ENCODE assay signal across 8 mouse cellular contexts in the genomic region with DNA sequence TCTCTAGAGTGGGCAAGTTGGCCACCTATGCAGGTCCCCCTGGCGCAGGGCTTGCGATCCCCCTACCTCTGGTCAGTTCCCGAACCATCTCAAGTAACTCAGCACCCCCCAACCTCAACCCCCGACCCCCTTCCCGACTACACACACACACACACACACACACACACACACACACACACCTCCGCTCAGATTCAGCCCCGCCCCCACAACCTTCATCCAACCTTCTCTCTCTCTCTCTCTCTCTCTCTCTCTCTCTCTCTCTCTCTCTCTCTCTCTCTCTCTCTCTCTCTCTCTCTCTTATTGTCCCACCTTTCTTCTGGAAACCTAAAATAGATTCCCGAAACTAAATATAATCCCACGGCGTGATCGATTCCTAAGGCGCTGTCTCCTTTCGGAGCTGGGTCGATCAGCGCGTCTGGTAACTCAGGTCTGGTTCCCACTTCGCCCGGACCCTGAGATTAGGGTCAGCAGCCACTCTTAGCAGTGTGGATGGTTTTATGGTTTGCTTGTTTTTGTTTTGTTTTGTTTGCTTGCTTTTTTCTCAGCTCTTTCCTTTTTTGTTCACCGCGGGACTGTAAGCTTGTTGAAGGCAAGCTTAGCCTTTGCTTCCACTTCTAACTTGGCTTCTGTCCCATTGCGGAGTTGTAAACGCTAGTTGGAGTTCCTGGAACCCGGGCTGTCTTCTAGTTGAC. TPM values are rescaled to one million over a fixed set of nuclear protein-coding genes. Genes with fewer than 3 reads are reported as not detected.
A peak's percentile ranks its signal among the peaks of the same experiment; 100 is the strongest.
DNase-seq lines count a peak whose midpoint lies in the region; ATAC-seq and TF ChIP-seq lines count a peak whose summit lies in the region.

No protein-coding gene starts in this region.

- peak overlapping the region; percentile 52 for H3K4me3 ChIP-seq in gastrocnemius, adult 2 months
- peak overlapping the region; percentile 40 for H3K4me3 ChIP-seq in forebrain, embryonic 12.5 days (replicated peaks)
- peak overlapping the region in 1 of 2 experiments; percentile 22; a peak in 1 of 4 replicates for H3K4me3 ChIP-seq in liver, embryonic 14.5 days (ENCODE audit: insufficient read depth in 1 of 2, low read depth in 2 of 2, low read length in 2 of 2)

- intact Hi-C loops in gastrocnemius, adult 2 months (cut with DNase I): no loop called here
- intact Hi-C loops in gastrocnemius, postnatal 36 days (cut with DNase I): loop anchor here (10.0 kb wide), 1 partner anchor 443 kb away; no protein-coding TSS in a partner anchor

- H3K27ac ChIP-seq in gastrocnemius, adult 2 months: no peak overlapping the region
- peak overlapping the region; percentile 90 for H3K27ac ChIP-seq in forebrain, embryonic 12.5 days
- H3K27ac ChIP-seq in liver, embryonic 14.5 days: no peak overlapping the region

- H3K27me3 ChIP-seq in forebrain, embryonic 12.5 days: peaks cover 83% of the 10 kb centered on the region
- H3K27me3 ChIP-seq in liver, embryonic 14.5 days (ENCODE audit: control insufficient read depth, insufficient read depth, low read length): peaks cover 94% of the 10 kb centered on the region

- TF ChIP-seq CTCF in gastrocnemius, adult 2 months (IDR thresholded peaks at IDR 0.05): no peak
- TF ChIP-seq CTCF in liver, embryonic 14.5 days (IDR thresholded peaks at IDR 0.05; ENCODE audit: low read depth): no peak

- H3K36me3 ChIP-seq in forebrain, embryonic 12.5 days (replicated peaks): no peaks in the 10 kb centered on the region
- H3K36me3 ChIP-seq in liver, embryonic 14.5 days (replicated peaks; ENCODE audit: control insufficient read depth, insufficient read depth, low read depth): no peaks in the 10 kb centered on the region

- peak overlapping the region; percentile 56; the same call in 1 of the 2 replicates for H3K9ac ChIP-seq in forebrain, embryonic 12.5 days
- no peak overlapping the region for H3K9ac ChIP-seq in liver, embryonic 14.5 days (replicated peaks)

- under 1% methylated on average over 22 of the region's 23 CpGs for WGBS in forebrain, embryonic 12.5 days
- WGBS in liver, embryonic 14.5 days (ENCODE audit: insufficient replicate concordance): 1% methylated on average over 23 of the region's 23 CpGs

- no peak for DNase-seq in gastrocnemius, adult 2 months
- no peak for DNase-seq in gastrocnemius, postnatal 36 days
- peak; percentile 16 for DNase-seq in ES-CJ7 (ENCODE audit: low read depth, low spot score)
- no peak for DNase-seq in liver, embryonic 14.5 days (ENCODE audit: low read depth in 3 of 3, low spot score in 3 of 3)
- no peak for DNase-seq in spleen, postnatal 36 days (ENCODE audit: low spot score in 2 of 2)
- no peak for DNase-seq in adrenal gland, adult 18-20 months (ENCODE audit: low spot score in 2 of 2)
- no peak for DNase-seq in spleen, postnatal 4 days (ENCODE audit: low spot score in 2 of 2)

- peak overlapping the region; percentile 67 for H3K4me2 ChIP-seq in forebrain, embryonic 12.5 days
- peak overlapping the region; percentile 39 for H3K4me2 ChIP-seq in liver, embryonic 14.5 days (ENCODE audit: low read depth)

- no peak for TF ChIP-seq EP300 in liver, embryonic 14.5 days (IDR thresholded peaks at IDR 0.05; ENCODE audit: low read depth)

- no peaks in the 10 kb centered on the region for H3K9me3 ChIP-seq in forebrain, embryonic 12.5 days
- H3K9me3 ChIP-seq in liver, embryonic 14.5 days (ENCODE audit: control insufficient read depth, low read length): no peaks in the 10 kb centered on the region

- no peak for ATAC-seq in forebrain, embryonic 12.5 days (ENCODE audit: low FRiP score)
- ATAC-seq in liver, embryonic 14.5 days (ENCODE audit: insufficient read depth): no peak

- H3K4me1 ChIP-seq in forebrain, embryonic 12.5 days: peaks cover 41% of the 10 kb centered on the region
- no peaks in the 10 kb centered on the region for H3K4me1 ChIP-seq in liver, embryonic 14.5 days (replicated peaks; ENCODE audit: control insufficient read depth in 2 of 2, insufficient read depth in 2 of 2, low read length in 1 of 2)

RNA-seq across cellular contexts. Expression of a gene that starts 7.0 kb away (rescaled TPM):
- total RNA-seq in gastrocnemius, adult 2 months (2021): under 1 TPM; 0.92 to 0.98 TPM
- total RNA-seq in gastrocnemius, postnatal 36 days (2021): 1 to 10 TPM in 1 of 2 experiments, under 1 TPM in 1; 0.89 to 1.1 TPM
- 43.5 and 43.8 TPM in 2 replicates for polyA plus RNA-seq in forebrain, embryonic 12.5 days (2016; fragmentation: Nextera tagmentation; extraction: Ambion mirVana)
- 17.6 and 19.6 TPM in 2 replicates for polyA plus RNA-seq in liver, embryonic 14.5 days (2012; rRNA removed)
- polyA plus RNA-seq in liver, embryonic 14.5 days (2014; fragmentation: Nextera tagmentation; extraction: Ambion mirVana): 32.3 TPM in 2 replicates
- total RNA-seq in adrenal gland, adult 18-20 months (2021): 1 to 10 TPM; 3.0 to 3.5 TPM
